Mouse (Mus musculus) bone marrow macrophage, adult 2 months (primary cell): ENCODE measurements around the gene Col15a1.

Experiments
- CTCF ChIP-seq: IDR thresholded peaks from 2 replicates; pipeline ENCODE4 v1.5.1; 2012; ENCODE audit warnings: low read depth, mild to moderate bottlenecking, low read length, moderate library complexity
- POLR2A ChIP-seq: IDR thresholded peaks from 2 replicates; pipeline ENCODE4 v1.6.1; 2012; ENCODE audit warnings: mild to moderate bottlenecking, low read depth, low read length, borderline replicate concordance

DNA sequence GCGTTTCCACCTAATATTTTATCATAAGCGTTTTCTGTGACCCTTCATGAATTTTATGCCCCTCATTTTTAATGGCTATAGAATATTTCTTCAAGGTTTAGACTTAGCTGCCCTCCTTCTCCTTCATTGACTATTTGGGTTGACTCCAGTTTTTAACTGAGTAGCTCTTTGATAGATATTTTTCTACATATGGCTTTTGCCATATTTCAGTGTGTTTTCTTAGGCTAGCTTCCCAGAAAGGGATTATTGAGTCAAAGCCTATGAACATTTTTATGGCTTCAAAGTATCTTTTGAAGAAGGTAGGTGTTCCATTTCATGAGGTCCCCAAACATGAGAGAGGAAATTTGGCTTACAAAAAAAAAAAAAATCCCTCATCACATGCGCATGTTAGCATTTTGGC, 11.8 kb upstream of the Col15a1 start:
- TF ChIP-seq CTCF (no peak), POLR2A (no peak)
